Mouse (Mus musculus) CD4-positive, CD25-positive, alpha-beta regulatory T cell, adult 2 months (primary cell): ENCODE measurements around the gene Bahd1.
A peak's percentile ranks its signal among the peaks of the same experiment; 100 is the strongest.

Source experiments
- DNase-seq: peaks from one replicate; pipeline ENCODE4 v3.0.0-alpha.2; 2012; ENCODE audit warnings: low read depth, low spot score

Gene Bahd1

GRCm38 (mm10) chr2:118926998-118927739 is 27.0 kb downstream of the Bahd1 start:
- DNase-seq, result no peak

- DNase-seq, result no peak
Observed at GRCm38 (mm10) chr2:118941341-118941740, 41.2 kb downstream of the Bahd1 start.

GRCm38 (mm10) chr2:118943232-118943631 is 43.1 kb downstream of the Bahd1 start:
- no peak for DNase-seq

- DNase-seq, result no peak
Observed at GRCm38 (mm10) chr2:118948818-118949217, 48.6 kb downstream of the Bahd1 start.

GRCm38 (mm10) chr2:118949699-118950098 is 49.5 kb downstream of the Bahd1 start:
- DNase-seq, result no peak

- DNase-seq, result no peak
Observed at GRCm38 (mm10) chr2:118956497-118956896, 56.3 kb downstream of the Bahd1 start.

- DNase-seq, result no peak
Observed at GRCm38 (mm10) chr2:118959644-118960043, 59.5 kb downstream of the Bahd1 start.

- DNase-seq, result no peak
Observed at GRCm38 (mm10) chr2:118960413-118960812, 60.2 kb downstream of the Bahd1 start.

GRCm38 (mm10) chr2:118961546-118961945 is 61.4 kb downstream of the Bahd1 start:
- no peak for DNase-seq

- DNase-seq, result no peak
Observed at GRCm38 (mm10) chr2:118963007-118963675, 63.0 kb downstream of the Bahd1 start.

- no peak for DNase-seq
Observed at GRCm38 (mm10) chr2:118963676-118964012, 63.5 kb downstream of the Bahd1 start.

GRCm38 (mm10) chr2:118969585-118970147 is 69.5 kb downstream of the Bahd1 start:
- no peak for DNase-seq

- DNase-seq, result no peak
Observed at GRCm38 (mm10) chr2:118972048-118972447, 71.9 kb downstream of the Bahd1 start.

- DNase-seq, result peak; percentile 87
Observed at GRCm38 (mm10) chr2:118972687-118973376, 72.7 kb downstream of the Bahd1 start.
